Mouse (Mus musculus): ENCODE results near the gene Spag6. TPM values are rescaled to one million over a fixed set of nuclear protein-coding genes. Genes with fewer than 3 reads are reported as not detected.

Gene Spag6
- total RNA-seq, 2 experiments from 2014 or later: 0.60 TPM; not detected in 1

- ATAC-seq (replicated peaks; ENCODE audit: low FRiP score, poor library complexity, severe bottlenecking): no peak
These were observed 24.7 kb downstream of the Spag6 start for GRCm38 (mm10) chr2:18718521-18718920.

- no peak for ATAC-seq (replicated peaks; ENCODE audit: low FRiP score, poor library complexity, severe bottlenecking)
These were observed 28.5 kb downstream of the Spag6 start for GRCm38 (mm10) chr2:18722208-18722830.

- ATAC-seq (replicated peaks; ENCODE audit: low FRiP score, poor library complexity, severe bottlenecking): no peak
These were observed 30.6 kb downstream of the Spag6 start for GRCm38 (mm10) chr2:18724462-18724861.

- no peak for ATAC-seq (replicated peaks; ENCODE audit: low FRiP score, poor library complexity, severe bottlenecking)
These were observed 32.0 kb downstream of the Spag6 start for GRCm38 (mm10) chr2:18725880-18726279.

- no peak for ATAC-seq (replicated peaks; ENCODE audit: low FRiP score, poor library complexity, severe bottlenecking)
These were observed 37.9 kb downstream of the Spag6 start for GRCm38 (mm10) chr2:18731718-18732117.

- no peak for ATAC-seq (replicated peaks; ENCODE audit: low FRiP score, poor library complexity, severe bottlenecking)
These were observed 40.7 kb downstream of the Spag6 start for GRCm38 (mm10) chr2:18734394-18735127.

GRCm38 (mm10) chr2:18737040-18737439 lies 43.2 kb downstream of the Spag6 start:
- no peak for ATAC-seq (replicated peaks; ENCODE audit: low FRiP score, poor library complexity, severe bottlenecking)

GRCm38 (mm10) chr2:18739216-18739615 lies 45.4 kb downstream of the Spag6 start:
- no peak for ATAC-seq (replicated peaks; ENCODE audit: low FRiP score, poor library complexity, severe bottlenecking)

- ATAC-seq (replicated peaks; ENCODE audit: low FRiP score, poor library complexity, severe bottlenecking): no peak
These were observed 62.3 kb downstream of the Spag6 start for GRCm38 (mm10) chr2:18756144-18756543.

- ATAC-seq (replicated peaks; ENCODE audit: low FRiP score, poor library complexity, severe bottlenecking): no peak
These were observed 71.0 kb downstream of the Spag6 start for GRCm38 (mm10) chr2:18764846-18765245.

- ATAC-seq (replicated peaks; ENCODE audit: low FRiP score, poor library complexity, severe bottlenecking): peak; percentile 68
These were observed 71.8 kb downstream of the Spag6 start for GRCm38 (mm10) chr2:18765481-18766249.

GRCm38 (mm10) chr2:18766441-18766820 lies 72.6 kb downstream of the Spag6 start:
- ATAC-seq (replicated peaks; ENCODE audit: low FRiP score, poor library complexity, severe bottlenecking): no peak

GRCm38 (mm10) chr2:18766821-18767541 lies 73.1 kb downstream of the Spag6 start:
- ATAC-seq (replicated peaks; ENCODE audit: low FRiP score, poor library complexity, severe bottlenecking): peak; percentile 78

- no peak for ATAC-seq (replicated peaks; ENCODE audit: low FRiP score, poor library complexity, severe bottlenecking)
These were observed 74.6 kb downstream of the Spag6 start for GRCm38 (mm10) chr2:18768414-18768813.

- no peak for ATAC-seq (replicated peaks; ENCODE audit: low FRiP score, poor library complexity, severe bottlenecking)
These were observed 78.6 kb downstream of the Spag6 start for GRCm38 (mm10) chr2:18772413-18772812.

- no peak for ATAC-seq (replicated peaks; ENCODE audit: low FRiP score, poor library complexity, severe bottlenecking)
These were observed 80.5 kb downstream of the Spag6 start for GRCm38 (mm10) chr2:18774326-18774725.

GRCm38 (mm10) chr2:18778220-18778619 lies 84.4 kb downstream of the Spag6 start:
- no peak for ATAC-seq (replicated peaks; ENCODE audit: low FRiP score, poor library complexity, severe bottlenecking)

GRCm38 (mm10) chr2:18779830-18780229 lies 86.0 kb downstream of the Spag6 start:
- no peak for ATAC-seq (replicated peaks; ENCODE audit: low FRiP score, poor library complexity, severe bottlenecking)

GRCm38 (mm10) chr2:18781296-18781695 lies 87.5 kb downstream of the Spag6 start:
- no peak for ATAC-seq (replicated peaks; ENCODE audit: low FRiP score, poor library complexity, severe bottlenecking)

GRCm38 (mm10) chr2:18794261-18794660 lies 100.4 kb downstream of the Spag6 start:
- ATAC-seq (replicated peaks; ENCODE audit: low FRiP score, poor library complexity, severe bottlenecking): no peak
